Mouse (Mus musculus): ENCODE measurements around the gene Mosmo. TPM values are rescaled to one million over a fixed set of nuclear protein-coding genes. Genes with fewer than 3 reads are reported as not detected.

The Mosmo gene
- polyA plus RNA-seq, 1 experiment from 2014 or later = 16.1 TPM

DNA sequence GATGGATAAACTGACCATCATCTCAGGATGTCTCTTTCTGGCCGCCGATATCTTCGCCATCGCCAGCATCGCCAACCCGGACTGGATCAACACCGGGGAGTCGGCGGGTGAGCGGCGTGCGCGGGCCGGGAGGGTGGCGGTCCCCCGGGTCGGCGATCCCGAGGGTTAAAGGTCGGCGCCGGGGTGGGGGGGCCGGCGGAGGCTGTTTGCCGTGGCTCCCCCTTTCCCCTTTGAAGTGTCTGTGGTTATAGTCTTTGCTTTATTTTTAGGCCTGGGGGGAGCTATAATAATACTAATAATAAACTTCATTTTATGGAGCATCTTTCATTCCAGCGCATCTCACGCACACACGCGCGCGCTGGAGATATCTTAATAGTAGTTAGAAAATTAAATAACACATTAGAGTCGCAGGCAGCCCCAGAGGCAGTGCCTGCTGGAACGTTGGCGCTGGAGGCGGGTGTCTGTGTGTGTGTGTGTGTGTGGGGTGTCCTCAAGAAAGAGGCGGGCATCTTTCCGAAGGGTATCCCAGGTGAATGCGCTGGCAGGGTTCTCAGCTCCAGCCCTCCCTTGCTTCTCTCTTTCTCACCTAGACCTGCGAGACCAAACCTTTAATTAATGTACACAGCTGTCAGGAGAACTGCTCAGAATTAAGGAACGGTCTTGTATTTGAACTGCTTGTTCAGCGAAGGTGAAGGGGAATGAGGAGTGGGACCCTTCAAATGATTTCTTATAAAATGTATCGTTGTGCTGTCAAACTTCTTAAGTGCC is 530 bp downstream of the Mosmo start:
- 2% methylated on average over 42 of the region's 42 CpGs for WGBS
- Histone ChIP-seq H3K9ac (peak overlapping the region; percentile 91), H3K36me3 (no peaks in the 10 kb centered on the region), H3K9me3 (no peaks in the 10 kb centered on the region), H3K4me3 (peak overlapping the region; percentile 94), H3K4me2 (replicated peaks) (peak overlapping the region; percentile 82), H3K27me3 (no peaks in the 10 kb centered on the region), H3K4me1 (peaks cover 28% of the 10 kb centered on the region), H3K27ac (no peak overlapping the region)
- ATAC-seq (ENCODE audit: low FRiP score, low read depth) = peak; percentile 70

DNA sequence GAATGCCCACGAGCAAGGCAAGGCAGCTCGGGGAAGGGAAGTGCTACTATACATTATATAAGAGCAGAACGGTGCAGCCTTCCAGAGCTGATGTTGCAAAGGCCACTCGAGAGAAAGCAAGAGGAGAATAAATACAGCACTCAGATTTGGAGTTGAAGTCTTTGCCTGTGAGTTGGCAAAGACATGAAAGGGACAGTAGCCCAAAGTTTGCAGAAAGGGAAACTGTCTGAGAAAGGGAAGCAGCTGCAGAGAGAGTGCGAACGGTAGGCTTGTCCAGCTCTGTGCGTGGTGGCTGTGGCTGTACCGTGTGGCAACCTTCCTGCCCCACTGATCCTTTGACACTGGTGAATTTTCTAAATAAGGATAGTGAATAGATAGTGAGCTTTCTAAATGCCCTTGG is 1.6 kb downstream of the Mosmo start:
- ATAC-seq (ENCODE audit: low FRiP score, low read depth) = no peak
- Histone ChIP-seq H3K36me3 (no peaks in the 10 kb centered on the region), H3K4me3 (peak overlapping the region; percentile 94), H3K9ac (peak overlapping the region; percentile 91), H3K27ac (no peak overlapping the region), H3K27me3 (no peaks in the 10 kb centered on the region), H3K4me2 (replicated peaks) (peak overlapping the region; percentile 82), H3K4me1 (peaks cover 28% of the 10 kb centered on the region), H3K9me3 (no peaks in the 10 kb centered on the region)
- 55% methylated on average over 8 of the region's 8 CpGs for WGBS

DNA sequence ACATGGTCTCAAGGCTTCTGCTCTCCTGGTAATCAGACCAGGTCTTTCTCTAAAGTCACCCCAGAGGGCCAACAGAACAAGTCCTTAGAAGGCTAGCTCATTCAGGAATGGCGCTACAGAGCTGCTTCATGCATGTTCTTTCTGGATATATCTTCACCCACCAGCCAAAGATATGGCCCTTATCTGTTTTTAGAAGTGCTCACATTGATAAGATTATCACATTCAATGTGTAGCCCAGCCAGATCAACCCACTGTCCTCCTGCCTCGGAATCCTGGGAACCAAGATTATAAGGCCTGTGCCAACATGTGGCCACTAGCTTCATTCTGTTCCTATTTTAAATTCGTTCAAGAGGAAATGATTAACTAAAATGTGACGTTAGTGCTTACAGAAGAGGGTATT is 4.6 kb downstream of the Mosmo start:
- H3K9me3 ChIP-seq = no peaks in the 10 kb centered on the region
- 84% methylated on average over 4 of the region's 4 CpGs for WGBS
- no peak overlapping the region for H3K4me3 ChIP-seq
- no peaks in the 10 kb centered on the region for H3K36me3 ChIP-seq
- no peak overlapping the region for H3K9ac ChIP-seq
- H3K27ac ChIP-seq = no peak overlapping the region
- H3K27me3 ChIP-seq = no peaks in the 10 kb centered on the region
- H3K4me1 ChIP-seq = peaks cover 38% of the 10 kb centered on the region
- H3K4me2 ChIP-seq (replicated peaks) = no peak overlapping the region
- ATAC-seq (ENCODE audit: low FRiP score, low read depth) = no peak

DNA sequence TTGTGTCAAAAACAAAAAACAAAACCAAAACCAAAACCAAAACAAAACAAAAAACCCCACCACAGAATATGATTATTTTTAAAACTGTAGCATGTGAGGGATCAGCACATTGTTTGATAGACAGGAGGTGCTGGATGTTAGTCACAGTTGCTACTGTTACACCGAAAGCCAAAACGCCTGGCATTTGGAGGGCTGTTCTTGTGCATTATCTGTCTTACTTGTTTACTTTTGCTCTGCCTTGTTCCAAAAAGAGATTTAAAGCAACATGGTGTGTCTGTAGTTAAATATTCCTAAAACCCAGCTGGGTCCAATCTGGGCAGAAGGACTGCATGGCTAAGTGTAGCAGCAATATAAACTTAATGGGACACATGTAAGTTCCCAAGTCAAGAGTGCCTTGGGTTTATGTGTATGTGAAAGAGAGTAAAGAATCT is 7.3 kb downstream of the Mosmo start:
- Histone ChIP-seq H3K36me3 (no peaks in the 10 kb centered on the region; the same call in 1 of the 2 replicates), H3K27ac (0 out of 2 replicates have a peak overlapping the region, but pooled peaks have one; percentile 4), H3K9me3 (no peaks in the 10 kb centered on the region)

DNA sequence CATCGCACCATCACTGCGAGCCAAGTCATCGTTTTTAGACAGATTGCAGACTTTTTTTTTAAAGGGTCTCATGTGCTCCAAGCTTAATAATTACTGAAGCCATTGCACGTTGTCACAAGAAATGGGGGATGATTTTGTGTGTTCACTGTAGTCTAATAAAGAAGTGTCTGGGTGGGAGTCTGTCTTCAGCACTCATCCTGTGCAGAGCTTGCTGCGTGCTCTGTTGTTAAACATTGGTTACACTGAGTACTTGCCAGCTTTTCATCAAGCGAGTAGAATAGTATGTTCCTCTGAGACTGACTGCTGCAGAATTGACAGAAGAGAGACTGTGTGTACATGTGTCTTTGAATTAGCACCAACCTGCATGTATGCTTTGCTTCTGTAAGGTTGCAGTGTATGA is 7.8 kb downstream of the Mosmo start:
- 0 out of 2 replicates have a peak overlapping the region, but pooled peaks have one; percentile 4 for H3K27ac ChIP-seq
- 72% methylated on average over 6 of the region's 6 CpGs for WGBS
- no peak for ATAC-seq (ENCODE audit: low FRiP score, low read depth)
- no peak overlapping the region for H3K9ac ChIP-seq
- H3K9me3 ChIP-seq = no peaks in the 10 kb centered on the region
- H3K4me3 ChIP-seq = no peak overlapping the region
- no peaks in the 10 kb centered on the region for H3K27me3 ChIP-seq
- no peak overlapping the region for H3K4me2 ChIP-seq (replicated peaks)
- peaks cover 17% of the 10 kb centered on the region for H3K4me1 ChIP-seq
- no peaks in the 10 kb centered on the region; the same call in 1 of the 2 replicates for H3K36me3 ChIP-seq

More for the DNA sequence above, 7.3 kb downstream of the Mosmo start:
- no peak overlapping the region for H3K4me2 ChIP-seq (replicated peaks)
- H3K9ac ChIP-seq = no peak overlapping the region
- H3K27me3 ChIP-seq = no peaks in the 10 kb centered on the region
- 63% methylated on average over 2 of the region's 2 CpGs for WGBS
- no peak; the same call in 1 of the 2 replicates for ATAC-seq (ENCODE audit: low FRiP score, low read depth)
- peaks cover 21% of the 10 kb centered on the region for H3K4me1 ChIP-seq
- H3K4me3 ChIP-seq = no peak overlapping the region

DNA sequence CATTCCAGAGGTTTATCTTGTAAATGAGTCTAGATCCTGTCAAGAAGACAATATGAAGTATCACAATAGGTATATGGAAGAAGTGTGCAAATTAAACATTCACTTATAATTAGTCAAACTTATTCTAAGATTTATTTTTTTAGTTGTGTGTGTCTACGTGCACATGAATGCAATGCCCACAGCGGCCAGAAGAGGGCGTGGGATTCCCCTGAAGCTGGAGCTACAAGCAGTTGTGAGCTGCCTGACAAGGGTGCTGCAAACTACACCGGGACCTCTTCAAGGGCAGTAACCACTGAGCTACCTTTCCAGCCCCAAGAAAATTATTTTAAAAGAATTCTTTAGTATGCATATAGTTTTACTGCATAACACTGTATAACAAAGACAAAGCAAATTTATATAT is 13.2 kb downstream of the Mosmo start:
- Histone ChIP-seq H3K4me3 (no peak overlapping the region), H3K27ac (no peak overlapping the region), H3K4me1 (peaks cover 2% of the 10 kb centered on the region; the same call in 1 of the 2 replicates), H3K9ac (no peak overlapping the region), H3K4me2 (replicated peaks) (no peak overlapping the region), H3K36me3 (peaks cover 15% of the 10 kb centered on the region), H3K27me3 (no peaks in the 10 kb centered on the region), H3K9me3 (no peaks in the 10 kb centered on the region)
- WGBS = 77% methylated on average over 4 of the region's 4 CpGs
- ATAC-seq (ENCODE audit: low FRiP score, low read depth) = no peak

DNA sequence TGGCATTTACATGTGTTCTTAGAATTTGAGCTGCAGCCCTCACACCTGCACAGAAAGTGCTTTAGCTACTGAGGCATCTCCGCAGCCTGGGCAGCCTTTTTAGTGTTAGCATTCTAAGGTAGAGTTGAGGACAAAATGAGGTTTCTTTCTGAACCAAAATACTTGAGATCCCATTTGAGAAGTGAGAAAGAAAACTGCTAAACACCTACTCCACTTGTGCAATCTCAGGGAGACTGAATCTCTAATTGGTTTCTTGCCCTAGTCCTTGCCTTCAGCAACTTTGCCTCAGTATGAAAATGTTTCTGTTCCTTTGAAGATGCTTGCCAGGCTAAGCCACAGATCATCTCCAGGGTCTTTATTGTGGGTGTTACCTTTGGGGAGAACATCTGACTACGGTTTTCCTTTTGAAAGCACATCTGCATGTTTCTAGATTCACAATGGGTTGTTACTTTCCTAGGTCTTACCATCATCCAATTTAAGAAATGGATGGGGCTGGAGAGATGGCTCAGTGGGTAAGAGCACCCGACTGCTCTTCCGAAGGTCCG is 16.5 kb downstream of the Mosmo start:
- no peak for ATAC-seq (ENCODE audit: low FRiP score, low read depth)
- H3K36me3 ChIP-seq = peaks cover 20% of the 10 kb centered on the region
- H3K9me3 ChIP-seq = no peaks in the 10 kb centered on the region
- no peaks in the 10 kb centered on the region for H3K4me1 ChIP-seq
- H3K4me2 ChIP-seq (replicated peaks) = no peak overlapping the region
- H3K4me3 ChIP-seq = no peak overlapping the region
- no peaks in the 10 kb centered on the region for H3K27me3 ChIP-seq
- H3K27ac ChIP-seq = no peak overlapping the region
- 94% methylated on average over 5 of the region's 5 CpGs for WGBS
- no peak overlapping the region for H3K9ac ChIP-seq

DNA sequence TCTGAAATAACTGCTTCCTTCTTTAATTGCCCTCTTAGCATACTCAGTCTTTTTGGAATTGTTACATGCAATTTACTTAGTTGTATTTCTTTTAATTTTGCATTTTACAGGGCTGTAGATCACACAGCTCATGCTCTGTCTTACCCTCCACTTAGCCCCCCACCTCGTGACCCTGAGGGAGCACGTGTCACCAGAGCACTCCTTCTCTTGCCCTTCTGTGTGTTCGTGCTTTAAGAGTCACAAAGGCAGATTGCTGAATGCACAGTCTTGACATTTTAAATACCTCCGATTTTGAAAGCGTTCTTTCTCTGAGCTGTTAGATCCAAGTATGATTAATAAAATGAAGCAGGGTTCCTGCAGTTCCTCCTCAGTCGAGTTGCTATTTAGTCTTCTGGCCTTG is 17.8 kb downstream of the Mosmo start:
- peaks cover 20% of the 10 kb centered on the region for H3K36me3 ChIP-seq
- H3K27me3 ChIP-seq = no peaks in the 10 kb centered on the region
- H3K27ac ChIP-seq = no peak overlapping the region
- H3K9ac ChIP-seq = no peak overlapping the region
- peaks cover 6% of the 10 kb centered on the region; the same call in 1 of the 2 replicates for H3K4me1 ChIP-seq
- no peak for ATAC-seq (ENCODE audit: low FRiP score, low read depth)
- H3K4me2 ChIP-seq (replicated peaks) = no peak overlapping the region
- H3K9me3 ChIP-seq = no peaks in the 10 kb centered on the region
- no peak overlapping the region for H3K4me3 ChIP-seq
- 29% methylated on average over 6 of the region's 6 CpGs for WGBS

DNA sequence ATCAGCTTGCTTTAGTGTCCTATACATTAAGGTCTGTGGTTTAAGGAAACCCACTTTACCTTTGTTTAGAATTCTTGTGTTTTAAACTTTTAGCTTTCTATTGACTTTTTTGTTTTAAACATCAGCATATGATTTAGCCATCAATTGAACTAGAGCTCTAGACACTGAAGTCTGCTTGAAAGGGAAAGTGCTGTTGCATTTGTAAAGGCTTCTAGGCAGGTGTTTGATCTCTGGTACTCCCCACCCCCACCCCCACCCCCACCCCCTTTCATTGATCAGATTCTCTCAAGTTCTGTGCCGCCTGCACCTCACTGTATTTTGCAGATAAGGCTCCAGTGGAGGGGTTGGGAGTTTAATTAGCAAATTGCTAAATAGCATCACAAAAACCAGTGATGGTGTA is 18.2 kb downstream of the Mosmo start:
- peaks cover 6% of the 10 kb centered on the region; the same call in 1 of the 2 replicates for H3K4me1 ChIP-seq
- no peaks in the 10 kb centered on the region for H3K27me3 ChIP-seq
- no peak overlapping the region for H3K4me3 ChIP-seq
- H3K9me3 ChIP-seq = no peaks in the 10 kb centered on the region
- no peak overlapping the region for H3K4me2 ChIP-seq (replicated peaks)
- H3K27ac ChIP-seq = no peak overlapping the region
- H3K9ac ChIP-seq = no peak overlapping the region
- peaks cover 19% of the 10 kb centered on the region for H3K36me3 ChIP-seq
- 71% methylated on average over 1 of the region's 1 CpGs for WGBS
- ATAC-seq (ENCODE audit: low FRiP score, low read depth) = no peak

DNA sequence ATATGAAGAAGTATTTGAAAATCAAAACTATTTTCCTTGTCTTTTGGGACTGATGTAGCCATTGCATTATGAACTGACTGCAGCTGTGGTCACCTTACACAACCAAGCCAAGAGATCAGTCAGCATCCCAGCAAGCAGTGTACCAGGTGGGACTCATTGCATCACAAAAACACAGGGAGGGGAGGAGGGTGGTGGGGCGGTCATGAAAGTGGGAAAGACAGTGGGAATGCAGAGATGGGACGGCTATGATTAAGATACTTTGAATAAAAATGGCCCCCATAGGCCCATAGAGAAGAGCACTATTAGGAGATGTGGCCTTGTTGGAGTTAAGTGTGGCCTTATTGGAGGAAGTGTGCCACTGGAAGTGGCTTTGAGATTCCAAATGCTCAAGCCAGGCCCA is 18.9 kb downstream of the Mosmo start:
- ATAC-seq (ENCODE audit: low FRiP score, low read depth) = no peak
- Histone ChIP-seq H3K27me3 (no peaks in the 10 kb centered on the region), H3K4me3 (no peak overlapping the region), H3K4me1 (peaks cover 6% of the 10 kb centered on the region; the same call in 1 of the 2 replicates), H3K4me2 (replicated peaks) (no peak overlapping the region), H3K9ac (no peak overlapping the region), H3K27ac (no peak overlapping the region), H3K9me3 (no peaks in the 10 kb centered on the region), H3K36me3 (peaks cover 16% of the 10 kb centered on the region)
- 85% methylated on average over 2 of the region's 2 CpGs for WGBS

DNA sequence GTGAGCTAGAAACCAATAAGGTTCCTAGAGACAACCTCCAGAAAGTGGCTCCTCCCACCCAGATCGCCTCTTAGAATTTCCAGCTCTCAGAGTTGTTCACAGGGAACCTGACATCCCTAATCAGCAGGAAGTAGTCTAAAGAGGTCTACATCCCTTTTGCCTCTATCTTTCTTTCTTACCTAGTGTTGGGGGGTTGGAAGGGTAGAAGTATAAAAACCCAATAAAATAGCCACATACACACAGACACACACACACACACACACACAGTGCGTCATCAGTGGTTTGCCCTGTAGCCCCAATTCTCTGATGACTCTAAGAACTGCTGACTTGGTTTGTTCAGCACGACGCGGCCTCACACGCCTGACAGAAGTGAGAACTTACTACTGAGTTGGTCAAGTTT is 22.2 kb downstream of the Mosmo start:
- Histone ChIP-seq H3K9ac (no peak overlapping the region), H3K9me3 (no peaks in the 10 kb centered on the region), H3K4me2 (replicated peaks) (no peak overlapping the region), H3K4me3 (no peak overlapping the region), H3K4me1 (peaks cover 6% of the 10 kb centered on the region; the same call in 1 of the 2 replicates), H3K27me3 (no peaks in the 10 kb centered on the region), H3K36me3 (peaks cover 5% of the 10 kb centered on the region; the same call in 1 of the 2 replicates), H3K27ac (no peak overlapping the region)
- no peak for ATAC-seq (ENCODE audit: low FRiP score, low read depth)
- 89% methylated on average over 6 of the region's 6 CpGs for WGBS

DNA sequence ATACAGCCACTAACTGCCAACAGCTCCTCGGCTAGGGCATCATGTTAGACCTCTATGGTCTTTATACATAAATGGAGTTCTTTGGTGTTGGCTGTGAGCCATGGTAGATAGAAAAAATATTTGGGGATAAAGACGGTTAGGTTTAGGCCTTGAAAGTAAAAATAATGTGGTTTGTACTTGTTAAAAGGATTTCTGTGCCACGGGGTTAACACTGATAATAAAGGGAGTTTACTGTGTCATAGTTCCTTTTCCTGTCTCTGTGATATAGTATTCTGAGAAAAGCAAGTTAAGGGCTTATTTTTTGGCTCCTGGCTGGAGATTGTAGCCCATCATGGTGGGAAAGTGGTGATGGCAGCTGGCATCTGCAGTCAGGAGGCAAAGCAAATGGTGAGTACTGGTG is 26.5 kb downstream of the Mosmo start:
- Histone ChIP-seq H3K27me3 (no peaks in the 10 kb centered on the region), H3K9ac (no peak overlapping the region), H3K4me1 (peaks cover 6% of the 10 kb centered on the region; the same call in 1 of the 2 replicates), H3K9me3 (no peaks in the 10 kb centered on the region), H3K4me2 (replicated peaks) (no peak overlapping the region), H3K4me3 (no peak overlapping the region), H3K36me3 (no peaks in the 10 kb centered on the region), H3K27ac (no peak overlapping the region)
- 80% methylated on average over 3 of the region's 3 CpGs for WGBS
- no peak for ATAC-seq (ENCODE audit: low FRiP score, low read depth)

Measured in limb, embryonic 13.5 days (tissue).